Mouse (Mus musculus) testis, adult 2 months (tissue): ENCODE measurements at regions not wholly inside any gene's neighbourhood (a gene's known extent, or its start where the extent isn't known, plus 50 kb on each side); places are given as distances from the start of the nearest gene placed in this dataset.

Experiments
- H3K27ac ChIP-seq: fragments of 200-500 bp; 2 replicates; pipeline ENCODE4 v1.5.1; 2012; ENCODE audit warnings: low read depth, low read length; ENCODE audit not compliant: control insufficient read depth, insufficient read depth
- H3K27me3 ChIP-seq: fragments of 200-500 bp; 2 replicates; pipeline ENCODE4 v1.6.1; 2012; ENCODE audit warnings: mild to moderate bottlenecking, low read length, moderate library complexity; ENCODE audit not compliant: control insufficient read depth, insufficient read depth
- H3K36me3 ChIP-seq: fragments of 200-500 bp; 2 replicates; pipeline ENCODE4 v1.6.1; 2012; ENCODE audit warnings: mild to moderate bottlenecking, low read length; ENCODE audit not compliant: control insufficient read depth, insufficient read depth
- H3K4me1 ChIP-seq: fragments of 200-500 bp; 2 replicates; pipeline ENCODE4 v1.6.1; 2012; ENCODE audit warnings: low read length; ENCODE audit not compliant: control insufficient read depth, insufficient read depth
- H3K4me3 ChIP-seq: fragments of 200-500 bp; 2 replicates; pipeline ENCODE4 v1.5.1; 2012; ENCODE audit warnings: low read depth, mild to moderate bottlenecking, low read length, moderate library complexity, mixed read lengths; ENCODE audit not compliant: control insufficient read depth
- CTCF ChIP-seq: fragments of 200-500 bp; IDR thresholded peaks from 2 replicates; pipeline ENCODE4 v1.5.1; 2012; ENCODE audit warnings: low read depth, mild to moderate bottlenecking, inconsistent platforms, low read length, moderate library complexity; ENCODE audit not compliant: control insufficient read depth, insufficient read depth, insufficient replicate concordance
- POLR2A ChIP-seq: fragments of 200-500 bp; IDR thresholded peaks from 2 replicates; pipeline ENCODE4 v1.6.1; 2012; ENCODE audit warnings: low read depth, mild to moderate bottlenecking, inconsistent platforms, low read length, moderate library complexity; ENCODE audit not compliant: control insufficient read depth

DNA sequence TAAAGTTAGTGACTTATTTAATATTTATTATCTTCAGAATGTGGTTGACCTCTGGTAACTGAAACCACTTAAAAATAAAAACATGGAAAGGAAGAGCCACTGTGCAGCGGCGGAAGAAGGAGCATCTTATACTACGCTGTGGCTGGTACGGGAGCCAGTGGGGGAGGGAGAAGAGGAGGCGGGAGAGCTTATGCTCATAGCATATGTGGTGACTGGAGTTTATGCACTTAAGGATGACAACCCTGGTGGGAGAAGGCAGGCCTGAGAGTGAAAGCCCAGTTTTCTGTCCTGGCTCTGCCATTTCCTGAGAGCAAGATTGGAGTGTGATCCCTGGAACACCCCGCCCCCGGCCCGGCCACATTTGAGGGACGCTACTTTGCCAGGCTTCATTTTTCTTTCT lies 145.5 kb downstream of the Tsen15 start:
- Histone ChIP-seq H3K27ac (no peak overlapping the region), H3K36me3 (no peaks in the 10 kb centered on the region), H3K27me3 (no peaks in the 10 kb centered on the region), H3K4me3 (no peak overlapping the region), H3K4me1 (no peaks in the 10 kb centered on the region)
- TF ChIP-seq CTCF (no peak), POLR2A (no peak)

DNA sequence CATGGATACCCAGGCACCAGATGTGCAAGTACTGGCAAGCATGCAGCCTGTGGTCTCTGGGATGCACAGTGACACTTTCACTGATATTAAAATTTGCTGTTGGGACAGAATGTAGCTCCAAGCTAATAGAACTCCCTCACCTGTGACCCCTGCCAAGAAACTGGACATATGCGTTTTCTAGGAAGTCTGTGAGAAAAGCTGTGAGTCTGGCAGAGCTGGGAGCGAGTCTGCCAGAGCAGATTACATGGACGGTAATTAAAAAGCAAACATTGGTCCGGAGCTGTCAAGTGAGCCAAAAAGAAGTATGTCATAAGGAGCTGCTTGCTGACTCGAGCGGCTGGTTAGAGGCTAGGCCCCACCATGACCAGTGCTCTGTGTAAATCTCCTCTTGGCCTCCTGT lies 147.1 kb downstream of the Tsen15 start:
- no peaks in the 10 kb centered on the region for H3K4me1 ChIP-seq
- TF ChIP-seq POLR2A, result no peak
- TF ChIP-seq CTCF, result no peak
- H3K36me3 ChIP-seq, result no peaks in the 10 kb centered on the region
- H3K4me3 ChIP-seq, result no peak overlapping the region
- no peak overlapping the region for H3K27ac ChIP-seq
- no peaks in the 10 kb centered on the region for H3K27me3 ChIP-seq

GRCm38 (mm10) chr1:152235212-152235792 lies 145.4 kb upstream of the 1700025G04Rik start:
- TF ChIP-seq POLR2A (no peak), CTCF (no peak)
- H3K4me1 ChIP-seq, result no peaks in the 10 kb centered on the region
- H3K4me3 ChIP-seq, result no peak overlapping the region
- no peaks in the 10 kb centered on the region for H3K27me3 ChIP-seq
- no peaks in the 10 kb centered on the region for H3K36me3 ChIP-seq
- H3K27ac ChIP-seq, result no peak overlapping the region

DNA sequence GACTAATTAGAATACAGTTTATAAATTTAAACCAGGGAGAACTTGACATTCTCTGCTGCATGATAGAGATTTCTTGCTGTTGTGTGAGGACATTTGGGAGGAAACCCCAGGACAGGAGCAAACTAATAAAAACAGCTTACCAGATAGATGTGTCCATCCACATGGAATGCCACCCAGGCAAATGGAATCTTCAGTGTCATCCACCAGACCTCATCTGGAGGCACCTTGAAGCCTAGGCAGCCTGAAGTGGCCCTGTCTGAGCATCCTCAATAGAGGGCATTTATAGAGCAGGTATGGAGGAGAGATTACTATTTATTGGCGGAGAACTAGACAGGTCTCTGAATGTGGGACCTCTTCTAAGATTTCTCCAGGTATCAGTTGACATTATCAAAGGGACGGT lies 144.8 kb upstream of the 1700025G04Rik start:
- H3K27ac ChIP-seq, result no peak overlapping the region
- no peaks in the 10 kb centered on the region for H3K4me1 ChIP-seq
- TF ChIP-seq POLR2A (no peak), CTCF (no peak)
- no peaks in the 10 kb centered on the region for H3K27me3 ChIP-seq
- H3K36me3 ChIP-seq, result no peaks in the 10 kb centered on the region
- H3K4me3 ChIP-seq, result no peak overlapping the region

- TF ChIP-seq CTCF (no peak), POLR2A (no peak)
- H3K27ac ChIP-seq, result no peak overlapping the region
- H3K27me3 ChIP-seq, result no peaks in the 10 kb centered on the region
- H3K4me1 ChIP-seq, result peaks cover 3% of the 10 kb centered on the region; the same call in 1 of the 2 replicates
- H3K4me3 ChIP-seq, result no peak overlapping the region
- H3K36me3 ChIP-seq, result no peaks in the 10 kb centered on the region
These were observed 141.8 kb upstream of the 1700025G04Rik start for GRCm38 (mm10) chr1:152231717-152232202.

- Histone ChIP-seq H3K4me3 (no peak overlapping the region), H3K36me3 (no peaks in the 10 kb centered on the region), H3K4me1 (peaks cover 3% of the 10 kb centered on the region; the same call in 1 of the 2 replicates), H3K27me3 (no peaks in the 10 kb centered on the region), H3K27ac (no peak overlapping the region)
- TF ChIP-seq POLR2A (no peak), CTCF (no peak)
These were observed 139.8 kb upstream of the 1700025G04Rik start for GRCm38 (mm10) chr1:152229709-152230108.

- TF ChIP-seq CTCF (no peak), POLR2A (no peak)
- H3K36me3 ChIP-seq, result no peaks in the 10 kb centered on the region
- no peak overlapping the region for H3K4me3 ChIP-seq
- H3K27me3 ChIP-seq, result no peaks in the 10 kb centered on the region
- peaks cover 3% of the 10 kb centered on the region; the same call in 1 of the 2 replicates for H3K4me1 ChIP-seq
- no peak overlapping the region for H3K27ac ChIP-seq
These were observed 136.1 kb upstream of the 1700025G04Rik start for GRCm38 (mm10) chr1:152226049-152226448.

GRCm38 (mm10) chr1:152223666-152224065 lies 133.7 kb upstream of the 1700025G04Rik start:
- Histone ChIP-seq H3K4me1 (no peaks in the 10 kb centered on the region), H3K27ac (no peak overlapping the region), H3K4me3 (no peak overlapping the region), H3K27me3 (no peaks in the 10 kb centered on the region), H3K36me3 (no peaks in the 10 kb centered on the region)
- TF ChIP-seq POLR2A (no peak), CTCF (no peak)
